Mouse (Mus musculus) neutrophil, adult 65 days (primary cell): ENCODE data around the gene Ifit1bl1. TPM values are rescaled to one million over a fixed set of nuclear protein-coding genes. Genes with fewer than 3 reads are reported as not detected.

ENCODE experiments used
- total RNA-seq: library from RNA; stranded (reverse); gene quantifications from 2 replicates; pipeline ENCODE4 v1.2.4, GENCODE M21; 2023

Ifit1bl1 gene
- 0.69 and 1.00 TPM in 2 replicates for total RNA-seq

GRCm38 (mm10) chr19:34601888-34602287, at the start of gene Ifit1bl1:
Gene Ifit1bl1 (minus strand): TSS chr19:34601956.

GRCm38 (mm10) chr19:34640623-34641022, 38.9 kb upstream of the Ifit1bl1 start, which contains the start of the genes Ifit1bl2 and Ifit1:
Gene Ifit1bl2 (minus strand): TSS chr19:34640743.
Gene Ifit1 (plus strand): TSS chr19:34640871.

GRCm38 (mm10) chr19:34607237-34608051, 5.7 kb upstream of the Ifit1bl1 start, which contains the start of gene Ifit3b:
Gene Ifit3b (plus strand): TSS chr19:34607970.

GRCm38 (mm10) chr19:34583126-34583766, 18.5 kb downstream of the Ifit1bl1 start, which contains the start of gene Ifit3:
Gene Ifit3 (plus strand): TSS chr19:34583531.

GRCm38 (mm10) chr19:34550534-34551223, 51.1 kb downstream of the Ifit1bl1 start, which contains the start of gene Ifit2:
Gene Ifit2 (plus strand): TSS chr19:34550694.

Other genes with a start within 250 kb of the Ifit1bl1 start
- gene Ch25h, start 126.8 kb downstream of the Ifit1bl1 start, total RNA-seq: not detected in 2 replicates
- 54.6 and 68.1 TPM in 2 replicates for gene Lipa, start 74.5 kb downstream of the Ifit1bl1 start, total RNA-seq
- 3.1 and 5.1 TPM in 2 replicates for gene Ifit2, start 51.3 kb downstream of the Ifit1bl1 start, total RNA-seq
- gene Ifit3, start 18.4 kb downstream of the Ifit1bl1 start, total RNA-seq: 4.7 and 15.4 TPM in 2 replicates
- gene Ifit3b, start 6.0 kb upstream of the Ifit1bl1 start, total RNA-seq: 1.6 and 5.9 TPM in 2 replicates
- 11.5 and 12.0 TPM in 2 replicates for gene Ifit1bl2, start 38.8 kb upstream of the Ifit1bl1 start, total RNA-seq
- gene Ifit1, start 38.9 kb upstream of the Ifit1bl1 start, total RNA-seq: 2.2 and 7.9 TPM in 2 replicates
- not detected in 2 replicates for gene Slc16a12, start 145.3 kb upstream of the Ifit1bl1 start, total RNA-seq